Mouse (Mus musculus) urinary bladder, postnatal 4 days (tissue): ENCODE results near the gene Dek.

ENCODE experiments used
- DNase-seq, 2 experiments: peaks; one replicate each; pipeline ENCODE4 v3.0.0; 2021 to 2022; ENCODE audit warnings: low spot score in 2 of 2

The Dek gene

DNA sequence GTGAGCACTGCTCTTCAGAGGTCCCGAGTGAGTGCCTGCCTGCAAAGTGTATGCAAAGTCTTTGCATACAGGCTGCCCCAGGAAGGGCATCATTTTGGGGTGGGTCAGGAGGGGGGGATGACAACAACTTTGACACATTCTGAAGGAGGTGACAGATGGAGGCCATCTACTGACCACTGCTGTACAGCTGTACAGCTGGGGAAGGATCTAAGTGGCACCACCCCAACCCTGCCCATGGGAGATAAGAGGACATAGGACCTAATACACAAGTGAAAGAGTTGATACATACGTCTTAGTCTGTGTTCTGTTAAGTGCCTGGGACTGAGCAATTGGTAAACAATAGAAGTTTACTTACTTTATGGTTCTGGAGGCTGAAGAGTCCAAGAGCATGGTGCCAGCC lies 3.2 kb upstream of the Dek start:
- DNase-seq, result no peak

DNA sequence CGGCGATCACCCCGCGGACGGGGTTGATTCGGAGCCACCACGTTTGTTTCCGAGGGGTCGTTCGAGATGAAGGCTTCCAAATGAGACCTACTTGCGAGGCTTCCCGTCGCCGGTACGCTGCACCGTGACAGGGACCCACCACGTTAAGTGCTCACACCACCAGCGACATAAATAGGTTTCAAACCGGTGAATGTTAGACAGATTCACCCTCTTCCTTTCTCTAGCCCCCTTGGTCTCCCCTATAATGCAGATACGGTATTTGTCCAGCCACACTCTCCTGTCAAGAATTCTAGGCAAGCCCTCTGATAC lies 533 bp upstream of the Dek start:
- no peak for DNase-seq

DNA sequence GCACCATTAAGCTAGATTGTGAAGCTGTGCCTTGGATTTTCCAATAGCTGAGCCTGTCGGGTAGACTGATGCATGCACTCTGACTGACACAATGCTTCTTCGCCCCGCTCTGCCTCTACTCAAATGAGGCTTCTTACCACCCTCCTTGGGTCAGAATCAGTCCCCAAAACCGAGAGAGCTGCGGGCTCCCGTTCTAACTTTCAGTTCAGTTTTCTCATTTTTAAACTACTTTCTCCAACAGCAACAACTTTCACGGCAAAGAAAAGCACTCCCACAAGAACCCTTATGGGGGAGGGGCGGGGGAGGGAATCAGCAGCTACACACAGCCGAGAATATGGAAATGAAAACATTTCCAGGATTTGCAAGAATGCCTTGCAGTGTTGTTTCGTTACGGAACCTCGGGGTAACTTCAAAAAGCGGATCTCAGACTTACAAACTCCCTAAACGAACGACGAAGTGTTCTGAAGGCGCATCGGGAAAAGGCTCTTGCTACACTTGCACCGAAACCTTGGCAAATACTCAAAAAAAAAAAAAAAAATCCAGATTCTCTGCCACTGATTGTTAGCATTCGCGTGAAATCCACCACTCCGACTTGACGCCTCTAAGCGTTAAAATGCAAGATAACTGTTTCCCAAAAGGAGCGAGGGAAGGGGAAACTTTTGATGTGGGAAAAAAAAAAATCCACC lies 1.0 kb downstream of the Dek start:
- no peak for DNase-seq

DNA sequence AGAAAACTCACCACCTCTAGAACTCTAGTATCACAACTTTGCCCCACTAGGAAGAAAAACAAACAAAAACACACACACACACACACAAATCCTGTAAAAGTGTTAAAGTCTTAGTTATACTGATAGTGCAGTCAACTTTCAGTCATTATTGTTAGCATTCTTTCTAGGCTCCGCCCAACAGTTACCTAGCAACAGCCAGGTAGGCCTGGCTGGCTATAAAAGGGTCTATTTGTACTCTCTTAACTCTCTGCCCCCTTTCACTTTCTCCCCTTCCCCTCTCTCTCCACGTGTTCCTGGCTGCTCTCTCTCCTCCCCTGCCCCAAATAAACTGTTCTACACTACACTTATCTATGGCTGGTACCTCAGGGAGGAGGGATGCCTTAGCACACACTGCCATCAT lies 1.9 kb downstream of the Dek start:
- no peak for DNase-seq

DNA sequence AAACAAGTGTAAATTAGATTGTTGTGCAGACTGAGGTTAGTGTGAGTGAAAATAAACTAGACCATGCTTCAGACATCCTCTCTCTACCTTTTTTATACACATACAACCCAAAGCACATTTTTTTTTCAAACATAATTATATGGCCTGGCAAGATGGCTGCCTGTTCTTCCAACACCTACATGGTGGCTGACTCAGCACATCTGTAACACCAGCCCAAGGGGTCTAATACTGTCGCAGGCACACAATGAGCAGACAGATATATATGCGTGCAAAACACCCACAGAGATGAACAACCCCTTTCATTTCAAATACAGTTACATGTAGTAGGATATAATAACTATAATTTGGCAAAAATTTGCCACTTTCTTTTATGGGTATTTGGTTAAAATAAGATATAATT lies 5.4 kb downstream of the Dek start:
- no peak for DNase-seq

DNA sequence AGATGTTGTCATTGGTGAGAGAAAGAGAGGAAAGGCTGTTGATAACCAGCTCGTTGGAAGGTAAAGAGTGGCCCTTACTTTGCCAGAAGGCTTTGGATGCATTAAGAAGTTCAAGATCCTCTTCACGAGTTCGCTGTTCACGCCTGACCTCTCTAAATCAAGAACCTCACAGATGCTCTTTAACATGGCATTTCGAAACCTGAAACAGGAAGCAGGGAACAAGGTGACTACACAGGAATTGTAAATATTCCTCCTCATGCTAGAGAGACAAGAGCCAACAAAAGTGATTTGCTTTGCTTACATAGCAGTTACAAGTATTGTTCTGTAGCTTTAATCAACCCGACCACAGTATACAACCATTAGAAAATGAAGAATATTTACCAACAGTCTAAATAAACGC lies 6.7 kb downstream of the Dek start:
- no peak for DNase-seq

DNA sequence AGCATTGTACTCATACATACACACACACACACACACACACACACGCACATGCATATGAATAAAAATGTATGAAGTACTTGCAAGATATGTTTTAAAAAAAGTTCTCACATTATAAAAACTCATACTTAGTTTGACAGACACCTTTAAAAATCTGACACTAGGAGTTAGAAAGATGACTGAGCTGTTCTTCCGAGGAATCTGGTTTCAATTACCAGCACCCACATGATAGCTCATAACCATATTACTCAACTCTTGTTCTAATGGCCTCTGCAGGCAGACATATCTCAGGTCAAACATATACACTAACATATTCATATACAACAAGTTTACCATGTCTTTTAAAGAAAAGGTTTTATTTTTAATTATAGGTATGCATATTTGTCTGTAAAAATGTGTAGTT lies 9.4 kb downstream of the Dek start:
- DNase-seq, result no peak

DNA sequence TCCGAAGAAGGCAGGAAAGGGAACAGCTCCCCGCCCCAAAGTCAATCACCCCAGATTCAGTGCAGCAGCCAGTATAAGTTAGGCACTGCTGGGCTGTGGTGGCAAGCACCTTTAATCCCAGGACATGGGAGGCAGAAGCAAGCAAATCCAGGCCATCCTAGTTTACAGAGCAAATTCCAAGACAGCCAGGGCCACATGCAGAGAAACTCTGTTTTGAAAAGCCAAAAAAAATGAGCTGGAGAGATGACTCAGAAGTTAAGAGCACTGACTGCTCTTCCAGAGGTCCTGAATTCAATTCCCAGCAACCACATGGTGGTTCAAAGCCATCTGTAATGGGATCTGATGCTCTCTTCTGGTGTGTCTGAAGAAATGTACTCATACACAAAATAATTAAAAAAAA lies 12.2 kb downstream of the Dek start:
- DNase-seq, result no peak

DNA sequence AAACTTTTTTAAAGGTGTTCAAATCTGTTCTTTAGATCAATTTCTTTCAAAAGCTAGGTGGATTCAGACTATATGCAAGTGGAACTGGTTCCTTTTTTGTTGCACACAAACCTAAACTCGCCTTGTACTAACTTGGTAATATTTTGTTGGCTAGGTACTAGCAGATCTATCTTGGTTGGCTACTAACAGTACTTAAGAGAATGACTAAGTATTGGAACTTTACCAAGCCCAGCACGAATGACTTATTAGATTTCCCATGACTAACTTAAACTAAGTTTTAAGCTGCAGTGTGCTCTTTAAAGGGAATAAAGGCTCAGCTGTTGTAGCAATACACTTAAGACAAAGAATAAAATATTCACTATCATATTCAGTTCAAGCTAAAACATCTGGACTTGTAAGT lies 16.7 kb downstream of the Dek start:
- no peak for DNase-seq

DNA sequence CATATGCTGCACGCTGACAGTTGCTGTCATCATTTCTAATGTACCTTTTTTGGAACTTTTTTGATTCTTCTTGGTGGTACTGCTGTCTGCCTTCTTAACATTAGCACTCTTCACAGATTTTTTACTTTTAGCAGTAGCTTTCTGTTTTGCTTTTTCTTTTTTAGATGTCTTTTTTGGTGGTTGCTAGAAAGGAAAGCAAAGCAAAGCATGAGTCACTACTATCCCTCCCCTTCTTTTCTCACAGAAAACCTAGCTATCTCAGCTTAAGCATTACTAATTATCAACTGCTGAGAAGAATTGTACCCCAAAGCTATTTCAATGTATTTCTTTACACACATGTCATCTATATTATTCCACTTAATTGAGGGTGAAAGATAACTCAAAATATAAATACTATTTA lies 17.6 kb downstream of the Dek start:
- DNase-seq, result no peak

DNA sequence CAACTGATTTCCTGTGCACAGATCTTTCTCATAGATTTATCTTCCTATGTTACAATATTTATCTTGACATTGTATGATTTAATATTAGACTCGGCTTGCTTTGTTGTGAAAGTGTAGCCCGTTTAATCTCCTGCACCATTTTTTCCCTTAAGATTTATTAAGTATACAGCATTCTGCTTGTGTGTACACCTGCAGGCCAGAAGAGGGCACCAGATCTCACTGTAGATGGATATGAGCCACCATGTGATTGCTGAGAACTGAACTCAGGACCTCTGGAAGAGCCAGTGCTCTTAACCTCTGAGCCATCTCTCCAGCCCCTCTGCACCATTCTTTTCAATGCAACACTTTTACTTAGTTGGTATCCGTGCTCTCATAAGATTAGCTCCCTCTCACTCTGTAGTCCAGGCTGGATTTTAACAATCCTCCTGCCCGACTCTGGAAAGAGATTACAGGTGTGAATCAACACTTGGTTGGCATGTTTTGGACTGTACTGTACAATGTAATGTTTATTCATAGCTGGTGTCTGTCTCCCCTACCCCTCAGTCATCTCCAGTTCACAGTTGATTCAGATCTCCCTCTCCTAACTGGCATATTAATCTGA lies 25.0 kb downstream of the Dek start:
- no peak for DNase-seq

DNA sequence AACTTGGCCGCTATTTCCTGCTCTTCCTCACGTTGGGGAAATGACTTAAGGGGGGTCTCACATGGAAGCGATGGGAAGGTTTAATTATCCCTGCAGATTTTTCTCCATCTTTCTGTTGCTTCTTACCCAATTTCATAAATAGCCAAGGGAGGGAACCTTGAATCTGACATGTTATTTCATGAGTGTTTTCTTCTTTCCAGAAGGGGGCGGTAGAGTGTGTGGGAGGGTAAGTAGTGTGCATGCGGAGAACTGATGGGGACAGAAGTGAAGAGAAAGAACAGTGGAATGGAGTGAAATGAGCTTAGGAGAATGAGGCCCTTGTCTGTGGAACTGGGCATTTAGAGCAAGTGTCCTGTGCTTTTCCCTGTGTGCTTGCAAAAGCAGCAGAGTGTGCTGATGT lies 27.2 kb downstream of the Dek start:
- DNase-seq, result no peak

DNA sequence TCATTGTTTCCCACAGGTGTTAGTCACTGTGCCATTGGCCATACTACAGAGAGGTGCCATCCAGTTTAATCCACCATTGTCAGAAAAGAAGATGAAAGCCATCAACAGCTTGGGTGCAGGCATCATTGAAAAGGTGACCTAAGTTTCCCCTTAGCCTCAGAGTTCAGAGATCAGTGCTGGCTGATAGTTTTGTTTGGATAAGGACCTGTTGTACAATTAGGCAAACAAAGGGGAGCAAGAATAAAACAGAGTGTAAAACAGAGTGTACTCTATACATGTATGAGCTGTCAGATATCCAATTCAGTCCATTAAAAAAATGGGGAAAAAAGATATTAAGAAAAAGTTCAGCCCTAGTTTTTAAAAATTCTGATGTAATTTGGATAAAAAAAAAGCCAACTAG lies 28.6 kb downstream of the Dek start:
- DNase-seq, result no peak

DNA sequence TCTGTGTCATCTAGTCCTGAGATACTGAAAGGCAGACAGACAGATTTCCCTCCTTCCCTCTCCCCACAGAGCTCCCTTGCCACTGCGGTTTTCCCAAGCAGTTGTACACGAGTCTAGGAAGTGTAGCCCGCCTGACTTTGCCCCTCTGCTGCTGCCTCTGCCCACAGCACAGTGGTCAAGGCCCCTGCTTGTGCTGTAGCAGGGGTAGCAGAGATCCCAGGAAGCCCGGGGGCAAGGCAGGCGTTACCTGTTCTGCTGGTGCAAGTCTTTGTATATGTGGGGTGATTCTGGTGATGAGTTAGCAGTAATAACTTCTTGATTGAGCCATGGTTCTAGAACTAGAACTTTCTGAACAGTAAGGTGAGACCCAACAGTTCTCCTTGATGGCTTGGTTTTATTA lies 29.8 kb downstream of the Dek start:
- DNase-seq, result no peak

DNA sequence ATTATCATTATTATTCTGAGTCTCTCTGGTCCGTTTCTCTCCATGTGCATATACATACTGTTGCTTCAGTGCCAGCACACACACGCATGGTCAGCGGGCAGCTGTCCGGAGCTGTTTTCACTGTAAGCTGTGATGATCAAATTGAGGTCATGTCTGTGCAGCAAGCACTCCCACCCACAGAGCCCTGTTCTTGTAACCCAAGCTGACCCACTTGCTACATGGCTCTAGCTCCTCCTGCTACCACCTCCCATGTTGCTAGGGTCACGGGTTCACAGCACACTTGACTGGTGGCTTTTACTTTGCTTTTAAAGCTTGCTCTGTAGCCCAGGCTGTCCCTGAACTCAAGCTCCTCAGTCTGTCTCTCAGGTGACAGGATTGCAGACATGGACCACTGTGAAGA lies 33.5 kb downstream of the Dek start:
- peak in 1 of 2 experiments; percentile 12 for DNase-seq

DNA sequence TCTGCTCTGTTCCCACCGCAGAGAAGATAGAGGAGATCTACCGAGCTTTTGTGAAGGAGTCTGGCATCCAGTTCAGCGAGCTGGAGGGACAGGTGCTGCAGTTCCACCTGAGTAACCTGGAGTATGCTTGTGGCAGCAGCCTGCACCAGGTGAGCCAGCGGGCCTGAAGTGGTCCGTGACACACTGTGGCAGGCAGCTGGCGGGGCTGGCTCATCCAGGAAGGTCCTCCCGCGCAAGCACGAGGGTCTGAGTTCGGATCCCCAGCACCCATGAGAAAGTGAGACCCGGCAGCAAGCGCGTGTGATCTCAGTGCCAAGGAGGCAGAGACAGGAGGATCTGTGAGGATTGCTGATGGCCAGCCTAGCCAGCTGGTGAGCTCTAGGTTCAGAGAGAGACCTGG lies 34.1 kb downstream of the Dek start:
- DNase-seq, result no peak

DNA sequence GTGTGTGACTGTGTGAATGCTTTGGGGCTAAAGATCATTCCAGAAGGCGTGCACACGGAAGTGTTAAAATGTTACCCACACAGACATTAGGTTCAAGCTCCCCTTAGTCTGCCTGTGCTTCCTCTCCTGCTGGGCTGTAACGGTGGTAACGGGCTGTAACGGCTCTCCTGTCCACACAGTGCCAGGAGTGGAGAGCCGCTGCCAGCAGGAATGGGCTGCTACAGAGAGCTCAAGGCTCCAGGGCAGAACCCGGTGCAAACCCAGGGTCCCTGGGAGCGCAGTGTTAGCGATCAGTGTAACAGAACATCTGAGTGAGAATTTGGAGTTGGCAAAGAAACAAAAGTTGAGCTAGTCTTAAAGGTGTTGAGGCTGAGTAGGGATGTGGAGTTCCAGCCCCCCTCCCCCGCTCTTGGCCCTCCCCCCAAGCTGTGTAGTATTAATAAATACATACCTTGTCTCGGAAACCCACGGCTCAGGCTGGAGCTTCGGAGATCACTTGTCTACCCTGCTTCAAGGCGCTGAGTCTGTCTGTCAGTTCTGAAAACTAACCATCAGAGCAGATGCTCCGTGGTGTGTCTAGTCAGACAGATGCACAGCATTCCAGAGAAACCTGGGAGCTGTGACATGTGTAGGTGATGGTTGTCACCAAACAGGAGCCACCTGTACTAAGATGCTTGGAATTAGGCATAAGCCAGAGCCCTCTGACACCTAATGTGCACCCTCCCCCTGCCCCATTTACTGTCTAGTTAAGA lies 35.5 kb downstream of the Dek start:
- no peak for DNase-seq

DNA sequence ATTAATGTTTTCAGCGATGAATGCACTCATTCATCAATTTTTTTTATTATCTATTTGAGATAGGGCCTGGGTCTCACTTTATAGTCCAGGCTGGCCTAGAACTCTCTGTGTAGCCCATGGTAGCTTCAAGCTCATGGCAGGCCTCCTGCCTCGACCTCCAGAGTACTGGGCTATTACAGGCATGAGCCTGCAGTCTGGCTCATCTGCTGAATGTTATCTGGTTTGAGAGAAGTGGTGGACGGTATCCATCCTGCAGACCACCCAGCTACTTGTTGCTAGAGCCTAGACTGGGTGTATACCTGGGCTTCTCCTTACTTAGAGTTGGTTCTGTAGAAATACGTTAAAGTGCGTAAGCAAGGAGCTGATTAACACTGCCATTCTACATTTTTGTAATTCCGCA lies 39.0 kb downstream of the Dek start:
- peak; percentile 12 to 26 for DNase-seq

DNA sequence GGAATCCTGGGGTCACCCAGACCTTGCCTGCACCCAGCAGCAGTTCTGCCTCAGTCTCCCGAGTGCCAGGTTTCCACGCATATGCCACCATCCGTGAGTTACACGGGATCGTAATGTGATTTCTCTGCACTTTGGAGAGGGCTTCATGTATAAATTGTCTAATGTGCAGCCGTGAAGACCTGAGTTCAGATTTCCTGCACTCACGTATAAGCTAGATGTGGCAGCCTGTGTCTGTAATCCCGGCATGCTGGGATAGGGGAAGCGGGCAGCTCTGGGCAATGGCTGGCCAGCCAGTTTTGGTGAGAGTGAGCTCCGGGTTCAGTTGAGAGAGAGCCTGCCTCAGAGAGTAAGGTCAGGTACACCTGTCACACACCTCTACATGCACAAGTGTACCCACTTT lies 39.5 kb downstream of the Dek start:
- DNase-seq, result peak in 1 of 2 experiments; percentile 36

DNA sequence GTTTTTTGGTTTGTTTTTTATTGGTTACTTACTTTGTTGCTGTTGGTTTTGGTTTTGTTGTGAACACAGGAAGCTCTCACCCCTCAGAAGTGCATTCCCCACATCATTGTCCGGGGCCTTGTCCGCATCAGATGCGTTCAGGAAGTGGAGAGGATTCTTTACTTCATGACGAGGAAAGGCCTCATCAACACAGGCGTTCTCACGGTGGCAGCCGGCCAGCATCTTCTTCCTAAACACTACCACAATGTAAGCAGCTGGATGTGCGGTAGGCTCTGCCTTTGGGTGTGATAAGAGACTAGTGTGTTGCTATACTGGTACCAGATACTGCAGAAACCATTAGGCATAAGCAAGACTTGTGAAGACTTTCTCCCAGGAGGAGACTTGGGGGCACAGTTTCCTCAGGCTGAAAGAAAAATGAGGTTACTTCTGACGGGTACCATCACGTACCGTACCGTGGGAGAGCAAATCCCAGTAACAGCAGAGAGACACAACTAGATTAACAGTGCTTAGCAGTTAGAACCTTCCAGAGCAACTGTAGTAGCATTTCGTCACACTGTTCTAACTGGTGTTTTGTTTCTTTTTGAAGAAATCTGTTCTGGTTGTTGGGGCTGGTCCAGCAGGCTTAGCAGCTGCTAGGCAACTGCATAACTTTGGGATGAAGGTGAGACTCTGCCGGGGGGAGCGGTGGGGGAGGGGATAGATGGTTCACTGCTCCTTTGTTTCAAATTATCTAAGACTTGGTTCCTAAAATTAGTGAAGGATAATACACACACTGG lies 41.8 kb downstream of the Dek start:
- peak in 1 of 2 experiments; percentile 58 for DNase-seq

DNA sequence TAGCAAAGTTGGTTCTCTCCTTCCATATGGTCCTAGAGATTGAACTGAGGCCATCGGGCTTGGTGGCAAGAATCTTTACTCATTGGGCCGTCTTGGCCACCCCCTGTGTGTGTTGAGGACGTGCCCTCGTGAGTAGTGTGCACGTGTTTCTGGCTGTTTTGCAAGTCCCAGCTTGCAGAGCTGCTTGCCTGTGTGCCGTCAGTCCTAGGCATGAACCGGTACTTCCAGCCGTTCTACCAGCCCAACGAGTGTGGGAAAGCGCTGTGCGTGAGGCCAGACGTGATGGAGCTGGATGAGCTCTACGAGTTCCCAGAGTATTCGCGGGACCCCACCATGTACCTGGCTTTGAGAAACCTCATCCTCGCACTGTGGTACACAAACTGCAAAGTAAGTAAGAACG lies 43.2 kb downstream of the Dek start:
- DNase-seq, result peak; percentile 25 to 54

DNA sequence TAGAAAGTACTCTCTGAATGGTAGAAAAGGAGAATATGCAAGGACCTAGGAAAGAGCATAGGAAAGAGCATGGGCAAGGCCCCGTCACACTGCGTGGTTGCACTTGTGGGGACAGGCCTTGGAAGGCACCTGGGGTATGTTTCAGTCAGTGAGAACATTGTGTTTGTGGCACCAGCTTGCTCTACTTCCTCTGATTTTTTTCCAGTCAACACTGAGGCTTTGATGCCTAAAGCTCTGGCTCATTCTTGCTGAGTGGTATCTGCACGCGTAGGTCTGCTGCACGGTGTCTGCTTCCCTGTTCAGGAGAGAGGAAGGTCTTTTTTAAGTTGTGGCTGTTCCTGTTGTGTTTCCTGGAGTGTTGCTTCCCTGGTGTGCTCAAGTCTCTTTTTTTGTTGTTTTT lies 49.2 kb downstream of the Dek start:
- no peak for DNase-seq

DNA sequence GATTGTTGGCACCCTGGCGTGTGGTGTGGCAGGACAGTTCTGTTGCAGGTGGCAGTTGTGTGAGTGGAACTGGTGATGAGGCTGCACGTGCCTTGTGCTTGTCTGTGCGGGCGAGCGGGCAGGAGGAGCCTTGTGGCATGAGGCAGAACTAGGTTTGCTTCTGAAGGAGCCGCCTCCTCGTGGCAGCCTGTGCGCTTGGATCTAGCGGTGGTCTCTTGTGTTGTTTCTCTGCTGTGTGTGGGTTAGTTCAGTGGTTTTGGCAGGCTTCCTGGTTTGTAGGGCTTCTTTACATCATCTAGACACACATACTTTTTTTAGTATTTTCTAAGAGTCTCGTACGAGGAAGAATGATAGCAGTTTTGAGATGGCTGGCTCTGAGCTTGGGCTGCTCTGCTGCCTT lies 49.9 kb downstream of the Dek start:
- no peak for DNase-seq
